Mouse (Mus musculus) embryonic fibroblast, embryonic 13.5 days (primary cell): ENCODE results near the gene Hhipl1. TPM values are rescaled to one million over a fixed set of nuclear protein-coding genes. Genes with fewer than 3 reads are reported as not detected.

Experiments used
- H3K27ac ChIP-seq: 2 replicates; pipeline ENCODE4 v1.5.1; 2012; ENCODE audit warnings: low read length, control low read depth, inconsistent platforms; ENCODE audit not compliant: insufficient read depth
- H3K4me1 ChIP-seq: 2 replicates; pipeline ENCODE4 v1.6.1; 2011; ENCODE audit warnings: low read length; ENCODE audit not compliant: control insufficient read depth, insufficient read depth
- H3K4me3 ChIP-seq: 2 replicates; pipeline ENCODE4 v1.5.1; 2011; ENCODE audit warnings: mild to moderate bottlenecking, control low read depth, low read length; ENCODE audit not compliant: insufficient read depth
- CTCF ChIP-seq: IDR thresholded peaks from 2 replicates; pipeline ENCODE4 v1.5.1; 2011; ENCODE audit warnings: mild to moderate bottlenecking, control low read depth, low read length, moderate library complexity, borderline replicate concordance; ENCODE audit not compliant: insufficient read depth
- POLR2A ChIP-seq: IDR thresholded peaks from 2 replicates; pipeline ENCODE4 v1.6.1; 2011; ENCODE audit warnings: low read depth, mild to moderate bottlenecking, control low read depth, low read length, moderate library complexity
- polyA plus RNA-seq: library from polyadenylated mRNA; stranded (reverse); fragments of >200 nt; gene quantifications from 2 replicates; pipeline ENCODE4 v1.2.4, GENCODE M21; 2011; ENCODE audit warnings: low read depth; ENCODE audit not compliant: missing spikeins, insufficient read length

Hhipl1 gene
- 4.8 and 5.0 TPM in 2 replicates for polyA plus RNA-seq

DNA sequence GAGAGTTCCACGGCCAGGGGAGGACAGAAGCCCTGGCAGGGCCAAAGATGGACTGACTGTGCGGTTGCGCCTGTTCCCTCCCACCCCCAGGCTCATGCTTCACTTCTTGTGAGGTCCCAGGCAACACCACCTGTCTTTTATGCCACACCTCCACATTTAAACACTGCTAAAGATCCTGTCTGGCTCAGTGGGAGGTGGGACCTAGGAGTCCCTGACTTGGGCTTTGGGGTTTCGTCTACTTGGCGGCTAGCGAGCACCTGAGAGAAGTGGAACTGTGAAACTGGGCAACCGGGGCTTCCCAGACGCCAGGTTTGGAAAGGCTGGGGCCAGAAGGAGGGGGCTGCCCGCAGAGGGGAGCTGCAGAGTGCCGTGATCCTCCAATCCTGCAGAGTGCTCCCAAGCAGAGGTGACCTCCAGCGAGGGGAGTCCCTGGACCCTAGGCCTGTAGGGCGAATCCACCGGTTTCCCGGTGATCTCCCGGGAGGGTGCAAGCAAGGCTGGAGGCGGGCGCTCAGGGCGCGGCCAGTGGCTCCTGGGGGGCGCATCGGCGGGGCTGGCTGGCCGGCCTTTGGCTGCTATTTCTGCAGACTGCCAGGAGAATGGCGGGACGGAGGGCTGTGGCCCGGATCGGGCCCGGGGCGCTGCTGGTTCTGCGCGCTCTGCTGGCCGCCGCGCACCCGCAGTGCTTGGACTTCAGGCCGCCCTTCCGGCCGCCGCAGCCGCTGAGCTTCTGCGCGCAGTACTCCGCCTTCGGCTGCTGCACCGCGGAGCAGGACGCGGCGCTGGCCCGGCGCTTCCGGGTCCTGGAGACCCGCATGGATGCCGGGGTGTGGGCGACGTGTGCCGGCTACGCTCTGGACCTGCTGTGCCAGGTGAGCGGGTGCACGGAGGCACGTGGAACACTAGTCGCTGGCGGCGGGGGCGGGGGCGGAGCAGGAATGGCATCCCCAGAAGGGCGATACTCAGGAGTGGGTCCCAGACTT lies at the start of gene Hhipl1:
Hhipl1 (plus strand) TSS at position 459 of the 983 bp plus-strand sequence.
- peak within 1 kb of the TSS; percentile 47 for H3K4me3 ChIP-seq
- TF ChIP-seq POLR2A, result peak; percentile 51; the same call in 1 of the 2 replicates
- no peak for TF ChIP-seq CTCF
- H3K4me1 ChIP-seq, result peaks cover 13% of the 10 kb centered on the region
- no peak within 1 kb of the TSS for H3K27ac ChIP-seq

GRCm38 (mm10) chr12:108256734-108257133 lies 49.3 kb upstream of the Hhipl1 start:
- TF ChIP-seq POLR2A (no peak), CTCF (no peak)
- no peak overlapping the region for H3K27ac ChIP-seq
- no peak overlapping the region for H3K4me3 ChIP-seq
- H3K4me1 ChIP-seq, result no peaks in the 10 kb centered on the region

GRCm38 (mm10) chr12:108259322-108260049 lies 46.6 kb upstream of the Hhipl1 start:
- H3K4me3 ChIP-seq, result no peak overlapping the region

GRCm38 (mm10) chr12:108260950-108261349 lies 45.1 kb upstream of the Hhipl1 start:
- TF ChIP-seq CTCF (no peak), POLR2A (no peak)
- Histone ChIP-seq H3K4me3 (no peak overlapping the region), H3K4me1 (no peaks in the 10 kb centered on the region), H3K27ac (no peak overlapping the region)

More at GRCm38 (mm10) chr12:108259322-108260049, 46.6 kb upstream of the Hhipl1 start:
- TF ChIP-seq CTCF, result no peak
- TF ChIP-seq POLR2A, result no peak
- no peaks in the 10 kb centered on the region for H3K4me1 ChIP-seq
- H3K27ac ChIP-seq, result no peak overlapping the region

DNA sequence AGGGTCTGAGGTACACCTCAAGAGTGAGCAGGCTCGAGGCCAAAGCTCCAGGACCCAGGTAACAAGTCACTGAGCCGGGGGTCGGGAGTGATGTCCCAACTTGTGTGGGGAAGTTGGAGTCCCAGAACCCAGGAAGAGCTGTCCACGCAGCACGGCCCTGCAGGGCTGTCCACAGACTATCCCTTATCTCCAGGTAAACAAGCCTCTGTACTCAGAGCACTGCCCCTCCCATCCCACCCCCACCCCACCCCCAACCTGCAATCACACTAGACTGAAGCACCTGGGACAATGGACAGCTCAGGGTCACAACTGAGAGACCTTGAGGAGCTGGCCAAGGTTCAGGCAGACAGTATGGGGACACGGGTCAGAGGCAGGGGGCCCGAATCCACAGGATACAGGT lies 41.2 kb upstream of the Hhipl1 start:
- no peaks in the 10 kb centered on the region for H3K4me1 ChIP-seq
- no peak for TF ChIP-seq CTCF
- no peak for TF ChIP-seq POLR2A
- no peak overlapping the region for H3K27ac ChIP-seq
- H3K4me3 ChIP-seq, result no peak overlapping the region

- no peaks in the 10 kb centered on the region for H3K4me1 ChIP-seq
- no peak overlapping the region for H3K4me3 ChIP-seq
- H3K27ac ChIP-seq, result no peak overlapping the region
These were observed 40.0 kb upstream of the Hhipl1 start for GRCm38 (mm10) chr12:108265831-108266619.

GRCm38 (mm10) chr12:108267653-108268052 lies 38.4 kb upstream of the Hhipl1 start:
- Histone ChIP-seq H3K4me3 (no peak overlapping the region), H3K4me1 (no peaks in the 10 kb centered on the region), H3K27ac (no peak overlapping the region)
- no peak for TF ChIP-seq POLR2A
- TF ChIP-seq CTCF, result no peak

More at GRCm38 (mm10) chr12:108265831-108266619, 40.0 kb upstream of the Hhipl1 start:
- TF ChIP-seq POLR2A, result no peak
- TF ChIP-seq CTCF, result no peak

DNA sequence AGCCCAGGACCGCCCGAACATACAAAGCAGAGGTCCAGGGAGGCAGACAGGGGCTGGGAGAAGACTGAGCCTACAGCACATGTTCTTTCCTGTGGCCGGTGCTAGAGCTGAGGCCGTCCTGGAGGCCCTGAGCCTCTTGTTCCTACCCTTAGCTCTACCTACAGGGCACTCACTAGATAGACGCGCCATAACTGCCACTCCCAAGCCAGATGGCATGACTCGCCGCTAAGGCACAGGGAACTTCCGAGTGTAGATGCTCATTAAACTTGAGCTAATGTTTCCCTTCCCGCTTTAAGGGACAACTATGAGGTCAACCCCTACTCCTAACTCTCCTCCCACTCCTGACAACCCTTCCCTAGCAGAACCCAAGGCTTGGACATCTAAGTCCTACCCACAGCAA lies 37.1 kb upstream of the Hhipl1 start:
- H3K4me3 ChIP-seq, result no peak overlapping the region
- no peak overlapping the region for H3K27ac ChIP-seq
- no peak for TF ChIP-seq POLR2A
- no peak for TF ChIP-seq CTCF
- no peaks in the 10 kb centered on the region for H3K4me1 ChIP-seq

DNA sequence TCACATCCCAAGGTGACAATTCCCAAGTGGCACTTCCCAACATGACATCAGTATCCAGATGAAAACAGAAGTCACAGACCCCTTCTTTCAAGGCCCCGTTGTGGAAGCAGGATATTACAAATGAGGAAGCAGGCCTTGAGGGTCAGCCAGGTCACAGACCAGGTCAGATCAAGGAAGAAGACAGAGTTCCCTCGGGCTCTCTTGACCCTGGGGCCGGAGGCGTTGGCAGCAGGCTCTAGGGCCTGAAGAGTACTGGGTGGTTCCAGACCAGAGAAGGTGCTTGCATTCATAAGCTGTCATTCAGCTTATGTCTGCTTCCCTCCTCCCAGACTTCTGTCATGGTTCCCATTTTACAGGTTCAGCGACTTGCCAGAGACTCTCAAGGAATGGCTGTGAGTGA lies 36.4 kb upstream of the Hhipl1 start:
- no peaks in the 10 kb centered on the region for H3K4me1 ChIP-seq
- H3K4me3 ChIP-seq, result no peak overlapping the region
- TF ChIP-seq CTCF (no peak), POLR2A (no peak)
- no peak overlapping the region for H3K27ac ChIP-seq

DNA sequence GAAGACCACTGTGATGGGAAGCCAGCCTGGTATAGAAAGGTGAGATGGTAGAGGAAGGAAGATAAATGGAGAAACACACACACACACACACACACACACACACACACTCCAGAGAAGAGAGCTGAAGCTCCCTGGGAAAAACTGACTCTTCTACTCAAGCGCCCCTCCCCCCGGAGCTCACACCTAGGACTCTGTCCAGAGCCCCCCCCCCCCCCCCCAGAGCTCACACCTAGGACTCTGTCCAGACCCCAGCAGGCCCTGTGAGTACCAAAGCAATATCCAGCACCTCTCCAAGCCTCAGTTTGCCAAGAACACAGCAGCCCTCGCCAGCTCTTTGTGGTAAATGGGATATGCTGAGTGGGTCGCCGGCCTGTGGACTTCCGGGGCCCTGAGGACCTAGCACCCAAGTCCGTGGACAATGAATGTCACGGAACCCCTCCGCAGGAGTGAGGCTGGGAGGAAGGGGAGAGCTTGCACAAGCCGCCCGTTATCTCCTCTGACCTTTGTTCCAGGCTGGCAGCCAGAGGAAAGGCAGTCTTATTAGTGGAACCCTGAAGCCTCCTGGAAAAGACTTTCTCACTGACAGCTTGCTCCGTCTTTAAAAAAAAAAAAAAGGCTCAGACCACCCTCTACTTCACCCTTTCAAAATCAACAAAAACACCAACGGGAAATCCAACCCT lies 35.7 kb upstream of the Hhipl1 start:
- Histone ChIP-seq H3K4me1 (no peaks in the 10 kb centered on the region), H3K4me3 (no peak overlapping the region), H3K27ac (no peak overlapping the region)
- TF ChIP-seq CTCF, result no peak
- no peak for TF ChIP-seq POLR2A
